Mouse (Mus musculus): ENCODE measurements around the gene Btbd9. TPM values are rescaled to one million over a fixed set of nuclear protein-coding genes. Genes with fewer than 3 reads are reported as not detected.
A peak's percentile ranks its signal among the peaks of the same experiment; 100 is the strongest.

Btbd9 gene
- polyA plus RNA-seq, 1 experiment from 2014 or later: 139 TPM

- H3K4me2 ChIP-seq: no peak overlapping the region
- H3K9ac ChIP-seq: no peak overlapping the region
- no peaks in the 10 kb centered on the region for H3K27me3 ChIP-seq
- ATAC-seq (ENCODE audit: low FRiP score, low read depth): no peak
- H3K36me3 ChIP-seq: no peaks in the 10 kb centered on the region
- H3K27ac ChIP-seq (replicated peaks): no peak overlapping the region
- no peaks in the 10 kb centered on the region for H3K9me3 ChIP-seq
- WGBS: 87% methylated on average over 5 of the region's 5 CpGs
- peaks cover 5% of the 10 kb centered on the region; the same call in 1 of the 2 replicates for H3K4me1 ChIP-seq (replicated peaks)
- H3K4me3 ChIP-seq: no peak overlapping the region
Observed at GRCm38 (mm10) chr17:30354381-30354780, 221.9 kb downstream of the Btbd9 start.

DNA sequence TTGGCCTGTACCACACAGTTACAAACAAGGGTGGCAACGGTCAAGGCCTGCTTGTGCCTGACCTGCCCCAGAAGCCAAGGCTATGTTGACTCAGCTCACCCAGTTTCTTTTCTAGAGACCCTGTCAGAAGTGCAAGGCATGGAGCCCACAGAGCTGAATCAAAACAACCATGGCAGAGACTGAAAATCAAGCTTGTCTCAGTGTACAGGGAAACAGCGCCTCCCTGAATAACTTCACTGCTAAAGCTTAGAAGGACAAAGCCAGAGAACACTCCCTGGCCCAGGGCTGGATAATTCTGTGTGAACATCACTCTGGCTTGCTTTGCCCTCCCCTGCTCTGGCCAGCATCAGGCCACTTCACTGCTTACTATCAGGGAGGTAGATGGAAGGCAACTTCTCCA is 228.3 kb downstream of the Btbd9 start:
- ATAC-seq (ENCODE audit: low FRiP score, low read depth): 0 out of 2 replicates have a peak, but pooled peaks have one; percentile 28
- 79% methylated on average over 2 of the region's 2 CpGs for WGBS
- peaks cover 32% of the 10 kb centered on the region for H3K4me1 ChIP-seq (replicated peaks)
- no peak overlapping the region for H3K9ac ChIP-seq
- H3K4me2 ChIP-seq: no peak overlapping the region
- peak overlapping the region; percentile 46; the same call in 1 of the 2 replicates for H3K27ac ChIP-seq (replicated peaks)
- H3K27me3 ChIP-seq: no peaks in the 10 kb centered on the region
- no peaks in the 10 kb centered on the region for H3K36me3 ChIP-seq
- no peaks in the 10 kb centered on the region for H3K9me3 ChIP-seq
- no peak overlapping the region for H3K4me3 ChIP-seq

- no peaks in the 10 kb centered on the region for H3K36me3 ChIP-seq
- no peaks in the 10 kb centered on the region for H3K9me3 ChIP-seq
- no peak overlapping the region for H3K4me3 ChIP-seq
- H3K9ac ChIP-seq: no peak overlapping the region; the same call in 1 of the 2 replicates
- 11% methylated on average over 10 of the region's 10 CpGs for WGBS
- peaks cover 32% of the 10 kb centered on the region for H3K4me1 ChIP-seq (replicated peaks)
- peak overlapping the region; percentile 68 for H3K27ac ChIP-seq (replicated peaks)
- no peak overlapping the region for H3K4me2 ChIP-seq
- H3K27me3 ChIP-seq: no peaks in the 10 kb centered on the region
- peak; percentile 73 for ATAC-seq (ENCODE audit: low FRiP score, low read depth)
Observed at GRCm38 (mm10) chr17:30347101-30347613, 229.1 kb downstream of the Btbd9 start.

GRCm38 (mm10) chr17:30345008-30345407 is 231.3 kb downstream of the Btbd9 start:
- no peaks in the 10 kb centered on the region for H3K27me3 ChIP-seq
- no peak for ATAC-seq (ENCODE audit: low FRiP score, low read depth)
- no peak overlapping the region for H3K4me3 ChIP-seq
- WGBS: 85% methylated on average over 3 of the region's 3 CpGs
- no peak overlapping the region for H3K9ac ChIP-seq
- no peaks in the 10 kb centered on the region for H3K36me3 ChIP-seq
- H3K4me2 ChIP-seq: no peak overlapping the region
- no peak overlapping the region for H3K27ac ChIP-seq (replicated peaks)
- H3K4me1 ChIP-seq (replicated peaks): peaks cover 40% of the 10 kb centered on the region
- no peaks in the 10 kb centered on the region for H3K9me3 ChIP-seq

- ATAC-seq (ENCODE audit: low FRiP score, low read depth): no peak
- H3K4me3 ChIP-seq: no peak overlapping the region
Observed at GRCm38 (mm10) chr17:30343701-30344473, 232.4 kb downstream of the Btbd9 start.

DNA sequence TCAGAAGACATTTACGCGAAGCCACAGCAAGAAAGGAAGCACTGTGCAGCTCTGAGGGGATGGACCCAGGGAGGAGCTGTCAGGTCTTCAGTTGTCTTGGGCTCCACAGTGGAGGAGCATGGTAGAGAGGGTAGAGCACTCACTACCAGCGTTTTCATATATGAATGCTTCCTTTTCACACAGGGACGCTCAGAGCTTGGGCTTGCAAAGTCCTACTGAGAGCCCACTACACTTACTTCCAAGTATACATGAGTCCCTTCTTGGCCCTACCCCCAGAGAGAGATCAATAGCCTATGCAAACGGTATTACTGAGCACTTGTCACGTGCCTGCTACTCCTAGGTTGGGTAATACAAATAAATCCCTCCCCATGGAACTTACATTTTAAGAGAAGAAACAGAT is 234.7 kb downstream of the Btbd9 start:
- Histone ChIP-seq H3K4me3 (no peak overlapping the region), H3K9ac (no peak overlapping the region), H3K27ac (replicated peaks) (no peak overlapping the region), H3K36me3 (no peaks in the 10 kb centered on the region), H3K27me3 (no peaks in the 10 kb centered on the region), H3K4me2 (no peak overlapping the region), H3K9me3 (no peaks in the 10 kb centered on the region), H3K4me1 (replicated peaks) (peaks cover 26% of the 10 kb centered on the region)
- 81% methylated on average over 6 of the region's 6 CpGs for WGBS
- no peak for ATAC-seq (ENCODE audit: low FRiP score, low read depth)

More at GRCm38 (mm10) chr17:30343701-30344473, 232.4 kb downstream of the Btbd9 start:
- Histone ChIP-seq H3K9me3 (no peaks in the 10 kb centered on the region), H3K4me1 (replicated peaks) (peaks cover 40% of the 10 kb centered on the region), H3K9ac (no peak overlapping the region), H3K4me2 (no peak overlapping the region), H3K27me3 (no peaks in the 10 kb centered on the region), H3K27ac (replicated peaks) (no peak overlapping the region), H3K36me3 (no peaks in the 10 kb centered on the region)
- WGBS: 70% methylated on average over 9 of the region's 9 CpGs

- Histone ChIP-seq H3K9me3 (no peaks in the 10 kb centered on the region), H3K27me3 (no peaks in the 10 kb centered on the region), H3K4me1 (replicated peaks) (peaks cover 31% of the 10 kb centered on the region), H3K27ac (replicated peaks) (peak overlapping the region; percentile 51), H3K9ac (no peak overlapping the region), H3K4me3 (no peak overlapping the region), H3K4me2 (no peak overlapping the region), H3K36me3 (no peaks in the 10 kb centered on the region)
- peak; percentile 38; the same call in 1 of the 2 replicates for ATAC-seq (ENCODE audit: low FRiP score, low read depth)
- WGBS: 49% methylated on average over 13 of the region's 13 CpGs
Observed at GRCm38 (mm10) chr17:30340495-30341126, 235.7 kb downstream of the Btbd9 start.

DNA sequence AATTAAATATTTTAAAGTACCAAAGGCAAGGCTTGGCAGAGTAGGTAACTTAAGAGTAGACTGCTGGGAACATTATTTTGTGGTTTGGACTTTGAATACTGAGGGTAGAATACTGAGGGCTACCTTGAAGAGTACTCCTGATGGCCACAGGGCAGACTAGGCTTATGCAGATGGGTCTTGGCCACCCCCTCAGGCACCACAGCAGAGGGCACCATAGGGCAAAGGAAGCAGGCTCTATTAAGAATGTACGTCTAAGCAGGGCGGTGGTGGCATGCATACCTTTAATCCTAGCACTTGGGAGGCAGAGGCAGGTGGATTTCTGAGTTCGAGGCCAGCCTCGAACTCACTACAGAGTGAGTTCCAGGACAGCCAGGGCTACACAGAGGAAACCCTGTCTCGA is 237.0 kb downstream of the Btbd9 start:
- 90% methylated on average over 5 of the region's 5 CpGs for WGBS
- Histone ChIP-seq H3K9me3 (no peaks in the 10 kb centered on the region), H3K27me3 (no peaks in the 10 kb centered on the region), H3K4me1 (replicated peaks) (peaks cover 31% of the 10 kb centered on the region), H3K36me3 (no peaks in the 10 kb centered on the region), H3K4me2 (no peak overlapping the region), H3K9ac (no peak overlapping the region), H3K27ac (replicated peaks) (no peak overlapping the region), H3K4me3 (no peak overlapping the region)
- no peak for ATAC-seq (ENCODE audit: low FRiP score, low read depth)

- ATAC-seq (ENCODE audit: low FRiP score, low read depth): no peak
- WGBS: 43% methylated on average over 7 of the region's 7 CpGs
- H3K27me3 ChIP-seq: no peaks in the 10 kb centered on the region
- H3K4me2 ChIP-seq: no peak overlapping the region
- H3K4me3 ChIP-seq: no peak overlapping the region
- H3K4me1 ChIP-seq (replicated peaks): peaks cover 23% of the 10 kb centered on the region
- H3K9ac ChIP-seq: no peak overlapping the region
- H3K36me3 ChIP-seq: no peaks in the 10 kb centered on the region
- no peak overlapping the region for H3K27ac ChIP-seq (replicated peaks)
- H3K9me3 ChIP-seq: no peaks in the 10 kb centered on the region
Observed at GRCm38 (mm10) chr17:30336816-30337215, 239.5 kb downstream of the Btbd9 start.

GRCm38 (mm10) chr17:30336280-30336679 is 240.0 kb downstream of the Btbd9 start:
- H3K4me2 ChIP-seq: no peak overlapping the region
- H3K27me3 ChIP-seq: no peaks in the 10 kb centered on the region
- no peak overlapping the region for H3K4me3 ChIP-seq
- 52% methylated on average over 5 of the region's 5 CpGs for WGBS
- no peaks in the 10 kb centered on the region for H3K9me3 ChIP-seq
- no peak for ATAC-seq (ENCODE audit: low FRiP score, low read depth)
- no peaks in the 10 kb centered on the region for H3K36me3 ChIP-seq
- H3K9ac ChIP-seq: no peak overlapping the region
- H3K27ac ChIP-seq (replicated peaks): no peak overlapping the region
- peaks cover 23% of the 10 kb centered on the region for H3K4me1 ChIP-seq (replicated peaks)

- Histone ChIP-seq H3K9ac (no peak overlapping the region), H3K9me3 (no peaks in the 10 kb centered on the region), H3K36me3 (no peaks in the 10 kb centered on the region), H3K4me1 (replicated peaks) (peaks cover 19% of the 10 kb centered on the region), H3K27me3 (no peaks in the 10 kb centered on the region), H3K4me2 (no peak overlapping the region), H3K4me3 (no peak overlapping the region), H3K27ac (replicated peaks) (no peak overlapping the region)
- no peak for ATAC-seq (ENCODE audit: low FRiP score, low read depth)
- WGBS: 68% methylated on average over 8 of the region's 8 CpGs
Observed at GRCm38 (mm10) chr17:30335746-30336145, 240.5 kb downstream of the Btbd9 start.

DNA sequence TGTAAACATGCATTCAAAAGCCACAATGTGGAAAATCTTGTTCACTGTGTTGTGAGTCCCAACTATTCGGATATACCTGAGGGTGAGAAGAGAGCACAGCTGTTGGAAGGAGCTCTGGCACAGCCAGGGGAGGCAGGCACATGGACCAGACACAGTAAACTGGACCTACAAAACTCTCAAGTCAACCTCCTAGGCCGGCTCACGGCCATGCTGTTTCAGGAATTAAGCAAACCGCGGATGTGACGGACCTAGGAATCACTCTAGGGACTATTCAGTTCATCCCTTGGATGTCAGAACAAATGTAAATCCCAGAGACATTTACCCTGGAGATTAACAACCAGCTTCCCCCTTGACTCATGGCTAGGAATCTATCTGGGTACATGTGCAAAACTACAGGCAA is 242.0 kb downstream of the Btbd9 start:
- H3K9me3 ChIP-seq: no peaks in the 10 kb centered on the region
- no peaks in the 10 kb centered on the region for H3K36me3 ChIP-seq
- no peak overlapping the region for H3K4me3 ChIP-seq
- no peaks in the 10 kb centered on the region for H3K27me3 ChIP-seq
- peaks cover 15% of the 10 kb centered on the region; the same call in 1 of the 2 replicates for H3K4me1 ChIP-seq (replicated peaks)
- WGBS: 80% methylated on average over 6 of the region's 6 CpGs
- ATAC-seq (ENCODE audit: low FRiP score, low read depth): no peak
- H3K27ac ChIP-seq (replicated peaks): no peak overlapping the region
- H3K9ac ChIP-seq: no peak overlapping the region
- no peak overlapping the region for H3K4me2 ChIP-seq

Measured in hindbrain, embryonic 15.5 days (tissue).